ENCODE assay signal across 8 mouse cellular contexts in the genomic region with DNA sequence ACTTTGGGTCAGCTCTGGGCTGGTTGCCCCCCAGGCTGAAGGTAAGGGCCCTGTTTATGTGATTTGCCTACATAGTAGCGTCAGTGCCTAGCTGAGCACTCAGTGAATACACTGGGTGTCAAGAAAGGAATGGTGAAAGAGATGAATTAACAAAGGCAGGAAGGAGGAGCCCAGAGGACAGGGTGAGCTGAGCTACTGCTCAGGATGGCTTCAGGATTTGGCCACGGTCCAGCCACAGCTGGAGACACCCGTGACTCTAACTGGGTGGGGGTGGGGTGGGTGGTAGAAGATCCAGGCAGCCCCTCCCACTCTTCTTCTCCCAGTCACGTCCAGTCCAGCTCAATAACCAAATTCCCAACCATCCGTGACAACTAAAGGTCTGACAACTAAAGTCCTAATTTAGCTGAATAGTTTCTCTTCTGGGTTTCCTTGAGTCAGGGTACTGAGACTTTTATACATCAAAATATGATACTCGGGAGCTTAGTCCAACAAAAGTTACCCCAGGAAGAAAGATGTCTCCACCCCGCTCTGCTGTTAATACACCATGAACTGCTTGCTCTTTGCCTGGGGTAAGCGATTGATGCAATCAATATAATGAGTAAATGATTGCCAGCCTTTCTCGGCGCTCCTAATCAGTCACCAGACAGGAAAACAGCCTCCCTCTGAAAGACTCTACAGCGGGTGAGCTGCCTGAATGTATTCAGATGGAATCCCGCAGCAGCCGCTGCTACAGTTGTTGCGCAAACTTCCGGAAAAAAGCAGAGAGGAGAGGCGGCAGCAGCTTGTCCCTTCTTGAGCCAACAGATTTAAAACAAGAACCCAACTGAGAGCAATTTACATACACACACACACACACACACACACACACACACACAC. TPM values are rescaled to one million over a fixed set of nuclear protein-coding genes. Genes with fewer than 3 reads are reported as not detected.
A peak's percentile ranks its signal among the peaks of the same experiment; 100 is the strongest.
DNase-seq lines count a peak whose midpoint lies in the region; ATAC-seq and TF ChIP-seq lines count a peak whose summit lies in the region.

No protein-coding gene starts in this region.

- peak overlapping the region; percentile 13 for H3K4me3 ChIP-seq in forebrain, embryonic 15.5 days
- peak overlapping the region; percentile 8; the same call in 1 of the 2 replicates for H3K4me3 ChIP-seq in hindbrain, embryonic 14.5 days (replicated peaks; ENCODE audit: low read length)
- 0 out of 2 replicates have a peak overlapping the region, but pooled peaks have one; percentile 15 for H3K4me3 ChIP-seq in limb, embryonic 14.5 days (replicated peaks; ENCODE audit: low read length)
- no peak overlapping the region for H3K4me3 ChIP-seq in midbrain, embryonic 12.5 days

- peaks cover 13% of the 10 kb centered on the region for H3K4me1 ChIP-seq in forebrain, embryonic 15.5 days
- peaks cover 9% of the 10 kb centered on the region for H3K4me1 ChIP-seq in hindbrain, embryonic 14.5 days (replicated peaks; ENCODE audit: control insufficient read depth, insufficient read depth, low read length)
- H3K4me1 ChIP-seq in limb, embryonic 14.5 days (ENCODE audit: control insufficient read depth, insufficient read depth, low read length): peaks cover 5% of the 10 kb centered on the region; the same call in 1 of the 2 replicates
- H3K4me1 ChIP-seq in midbrain, embryonic 12.5 days: peaks cover 9% of the 10 kb centered on the region

- peak; percentile 73 for ATAC-seq in forebrain, embryonic 15.5 days (replicated peaks)
- peak; percentile 70 for ATAC-seq in hindbrain, embryonic 14.5 days (ENCODE audit: low FRiP score)
- ATAC-seq in limb, embryonic 14.5 days (ENCODE audit: low FRiP score, low read depth): peak; percentile 70; the same call in 1 of the 2 replicates
- peak; percentile 74 for ATAC-seq in midbrain, embryonic 12.5 days (ENCODE audit: low FRiP score, low read depth)

- peak; percentile 36 to 69 for DNase-seq in adrenal gland, adult (ENCODE audit: inconsistent age in 2 of 2, low spot score in 1 of 2)
- no peak for DNase-seq in adrenal gland, adult 8-10 months
- DNase-seq in R1 (ENCODE audit: low read depth, low spot score): peak; percentile 87
- peak; percentile 63 for DNase-seq in hindbrain, embryonic 14.5 days (ENCODE audit: low spot score)
- peak; percentile 45 for DNase-seq in limb, embryonic 14.5 days (ENCODE audit: low spot score)
- peak; percentile 47 for DNase-seq in testis, postnatal 14 days (ENCODE audit: low spot score)

- H3K9ac ChIP-seq in forebrain, embryonic 15.5 days (replicated peaks): peak overlapping the region; percentile 11; the same call in 1 of the 2 replicates
- no peak overlapping the region for H3K9ac ChIP-seq in hindbrain, embryonic 14.5 days
- H3K9ac ChIP-seq in limb, embryonic 14.5 days (ENCODE audit: low read depth, low read length, severe bottlenecking): peak overlapping the region; percentile 36; the same call in 1 of the 2 replicates
- H3K9ac ChIP-seq in midbrain, embryonic 12.5 days (replicated peaks): no peak overlapping the region

- no peak overlapping the region for H3K27ac ChIP-seq in forebrain, embryonic 15.5 days (replicated peaks)
- H3K27ac ChIP-seq in hindbrain, embryonic 14.5 days: no peak overlapping the region
- H3K27ac ChIP-seq in limb, embryonic 14.5 days (replicated peaks; ENCODE audit: low read depth, low read length): no peak overlapping the region
- no peak overlapping the region for H3K27ac ChIP-seq in midbrain, embryonic 12.5 days (replicated peaks)

- no peak for TF ChIP-seq POLR2A in limb, embryonic 14.5 days (IDR thresholded peaks at IDR 0.05; ENCODE audit: borderline replicate concordance, extremely low read depth, insufficient read depth, insufficient read length)

- no peaks in the 10 kb centered on the region for H3K27me3 ChIP-seq in forebrain, embryonic 15.5 days
- no peaks in the 10 kb centered on the region for H3K27me3 ChIP-seq in hindbrain, embryonic 14.5 days (ENCODE audit: control insufficient read depth, insufficient read depth, low read length)
- H3K27me3 ChIP-seq in limb, embryonic 14.5 days (ENCODE audit: control insufficient read depth, insufficient read depth, low read length): no peaks in the 10 kb centered on the region
- no peaks in the 10 kb centered on the region for H3K27me3 ChIP-seq in midbrain, embryonic 12.5 days

- WGBS in forebrain, embryonic 15.5 days: 6% methylated on average over 16 of the region's 16 CpGs
- 6% methylated on average over 16 of the region's 16 CpGs for WGBS in hindbrain, embryonic 14.5 days
- 18% methylated on average over 16 of the region's 16 CpGs for WGBS in limb, embryonic 14.5 days
- WGBS in midbrain, embryonic 12.5 days: 25% methylated on average over 16 of the region's 16 CpGs

- H3K36me3 ChIP-seq in forebrain, embryonic 15.5 days: no peaks in the 10 kb centered on the region
- H3K36me3 ChIP-seq in hindbrain, embryonic 14.5 days (replicated peaks; ENCODE audit: control insufficient read depth, insufficient read depth): no peaks in the 10 kb centered on the region
- no peaks in the 10 kb centered on the region for H3K36me3 ChIP-seq in limb, embryonic 14.5 days (ENCODE audit: control insufficient read depth, insufficient read depth, low read length)
- no peaks in the 10 kb centered on the region for H3K36me3 ChIP-seq in midbrain, embryonic 12.5 days

- no peaks in the 10 kb centered on the region for H3K9me3 ChIP-seq in forebrain, embryonic 15.5 days
- no peaks in the 10 kb centered on the region for H3K9me3 ChIP-seq in hindbrain, embryonic 14.5 days (ENCODE audit: control insufficient read depth, low read length)
- no peaks in the 10 kb centered on the region for H3K9me3 ChIP-seq in limb, embryonic 14.5 days (ENCODE audit: control insufficient read depth, low read length)
- no peaks in the 10 kb centered on the region for H3K9me3 ChIP-seq in midbrain, embryonic 12.5 days

- peak overlapping the region; percentile 37 for H3K4me2 ChIP-seq in forebrain, embryonic 15.5 days (replicated peaks)
- H3K4me2 ChIP-seq in hindbrain, embryonic 14.5 days (replicated peaks): peak overlapping the region; percentile 44
- H3K4me2 ChIP-seq in limb, embryonic 14.5 days (replicated peaks; ENCODE audit: low read depth, low read length, severe bottlenecking): peak overlapping the region; percentile 42
- H3K4me2 ChIP-seq in midbrain, embryonic 12.5 days (replicated peaks): peak overlapping the region; percentile 39

RNA-seq across cellular contexts. Expression of a gene that starts 8.9 kb away (rescaled TPM):
- total RNA-seq in adrenal gland, adult 8-10 months (2022): 100 to 1,000 TPM; 274 to 364 (median 289) TPM
- 1,116 and 1,143 TPM in 2 replicates for polyA plus RNA-seq in forebrain, embryonic 15.5 days (2015; fragmentation: Nextera tagmentation; extraction: Ambion mirVana)
- polyA plus RNA-seq in hindbrain, embryonic 14.5 days (2014; fragmentation: Nextera tagmentation; extraction: Ambion mirVana): 1,230 and 1,233 TPM in 2 replicates
- polyA plus RNA-seq in limb, embryonic 14.5 days (2012; rRNA removed): 218 and 251 TPM in 2 replicates
- 588 and 626 TPM in 2 replicates for polyA plus RNA-seq in limb, embryonic 14.5 days (2014; fragmentation: Nextera tagmentation; extraction: Ambion mirVana)
- polyA plus RNA-seq in midbrain, embryonic 12.5 days (2016; fragmentation: Nextera tagmentation; extraction: Ambion mirVana): 1,175 and 1,209 TPM in 2 replicates

RNA-seq across cellular contexts. Expression of a gene that starts 52.9 kb away (rescaled TPM):
- 10 to 100 TPM; 33.8 to 47.2 (median 38.1) TPM for total RNA-seq in adrenal gland, adult 8-10 months (2022)
- polyA plus RNA-seq in forebrain, embryonic 15.5 days (2015; fragmentation: Nextera tagmentation; extraction: Ambion mirVana): 19.4 and 20.0 TPM in 2 replicates
- 19.2 and 22.0 TPM in 2 replicates for polyA plus RNA-seq in hindbrain, embryonic 14.5 days (2014; fragmentation: Nextera tagmentation; extraction: Ambion mirVana)
- polyA plus RNA-seq in limb, embryonic 14.5 days (2012; rRNA removed): 34.7 and 36.9 TPM in 2 replicates
- polyA plus RNA-seq in limb, embryonic 14.5 days (2014; fragmentation: Nextera tagmentation; extraction: Ambion mirVana): 40.7 and 41.8 TPM in 2 replicates
- polyA plus RNA-seq in midbrain, embryonic 12.5 days (2016; fragmentation: Nextera tagmentation; extraction: Ambion mirVana): 34.1 and 36.8 TPM in 2 replicates

Comparison
In these comparisons a context has a peak if more than half of its experiments do, and no peak if none do; other contexts are left out.
1. H3K9ac ChIP-seq: peak in forebrain, embryonic 15.5 days (single experiment) and limb, embryonic 14.5 days (single experiment); none in hindbrain, embryonic 14.5 days (single experiment) and midbrain, embryonic 12.5 days (single experiment).
2. Peak in every context shown above with its lines, with median percentiles within 50 percentile points of each other: ATAC-seq and H3K4me2 ChIP-seq.